Comparison of ENCODE assay signal across 26 mouse cellular contexts in genomic region chr5:107370040-107370439, GRCm38 (mm10). TPM values are rescaled to one million over a fixed set of nuclear protein-coding genes. Genes with fewer than 3 reads are reported as not detected.
DNase-seq lines count a peak whose midpoint lies in the region; ATAC-seq and TF ChIP-seq lines count a peak whose summit lies in the region.
"Had no signal": no experiment of that assay in that cellular context is flagged by ENCODE, and none has a peak within 500 bp of the region (broad histone marks: within the 10 kb centered on the region; RNA-seq: fewer than 3 reads in every experiment).

No protein-coding gene starts in this region.

- no peak overlapping the region for H3K4me3 ChIP-seq in hindbrain, embryonic 11.5 days (ENCODE audit: low read depth, low read length)
- H3K4me3 ChIP-seq in hindbrain, embryonic 16.5 days (ENCODE audit: low read length) = no peak overlapping the region
- H3K4me3 ChIP-seq in midbrain, postnatal 0 days (ENCODE audit: low read depth, low read length) = no peak overlapping the region
- H3K4me3 ChIP-seq in midbrain, embryonic 13.5 days (replicated peaks) = no peak overlapping the region
- H3K4me3 ChIP-seq in hindbrain, postnatal 0 days (ENCODE audit: low read length) = no peak overlapping the region
- H3K4me3 ChIP-seq: embryonic facial prominence, embryonic 12.5 days; heart, embryonic 13.5 days; intestine, embryonic 15.5 days; limb, embryonic 12.5 days; liver, embryonic 15.5 days had no signal

- no peak overlapping the region for H3K27ac ChIP-seq in hindbrain, embryonic 11.5 days (ENCODE audit: low read depth, low read length)
- H3K27ac ChIP-seq in hindbrain, embryonic 16.5 days (ENCODE audit: low read depth, low read length) = no peak overlapping the region
- no peak overlapping the region for H3K27ac ChIP-seq in midbrain, postnatal 0 days (ENCODE audit: low read depth, low read length)
- no peak overlapping the region for H3K27ac ChIP-seq in midbrain, embryonic 13.5 days
- H3K27ac ChIP-seq in hindbrain, postnatal 0 days = no peak overlapping the region
- H3K27ac ChIP-seq: embryonic facial prominence, embryonic 12.5 days; heart, embryonic 13.5 days; intestine, embryonic 15.5 days; kidney, postnatal 0 days; limb, embryonic 12.5 days; liver, embryonic 15.5 days had no signal

- peak; percentile 18 for DNase-seq in hindbrain, embryonic 11.5 days (ENCODE audit: low spot score)
- DNase-seq in midbrain, postnatal 0 days (ENCODE audit: low spot score) = peak; percentile 17
- DNase-seq in brain, adult 2 months (ENCODE audit: low read depth, low spot score) = peak; percentile 30
- DNase-seq in hindbrain, postnatal 0 days (ENCODE audit: low spot score) = peak; percentile 15
- no peak for DNase-seq in gastrocnemius, adult 8-10 months (ENCODE audit: low spot score in 2 of 2)
- DNase-seq: adrenal gland, adult 2 months; cerebellum, adult 11-12 months; cerebellum, adult 9-11 months; embryo, embryonic 11 days; forebrain, postnatal 0 days; gastrocnemius, postnatal 10 days; heart, postnatal 10 days; kidney, adult 2 months; lung, embryonic 14.5 days; lung, postnatal 14 days; thymus, postnatal 4 days had no signal

- no peaks in the 10 kb centered on the region for H3K27me3 ChIP-seq in hindbrain, embryonic 11.5 days (ENCODE audit: control insufficient read depth, insufficient read depth, low read length)
- no peaks in the 10 kb centered on the region for H3K27me3 ChIP-seq in hindbrain, embryonic 16.5 days (replicated peaks; ENCODE audit: control insufficient read depth, insufficient read depth, low read length)
- no peaks in the 10 kb centered on the region for H3K27me3 ChIP-seq in midbrain, postnatal 0 days (ENCODE audit: insufficient read depth, low read length)
- no peaks in the 10 kb centered on the region for H3K27me3 ChIP-seq in midbrain, embryonic 13.5 days
- H3K27me3 ChIP-seq in hindbrain, postnatal 0 days (ENCODE audit: insufficient read depth, low read length) = no peaks in the 10 kb centered on the region
- H3K27me3 ChIP-seq: embryonic facial prominence, embryonic 12.5 days; heart, embryonic 13.5 days; intestine, embryonic 15.5 days; limb, embryonic 12.5 days; liver, embryonic 15.5 days had no signal

- no peak for ATAC-seq in hindbrain, embryonic 11.5 days (ENCODE audit: low FRiP score)
- ATAC-seq in hindbrain, embryonic 16.5 days = no peak
- no peak for ATAC-seq in midbrain, postnatal 0 days (ENCODE audit: low FRiP score)
- ATAC-seq in midbrain, embryonic 13.5 days = no peak; the same call in 1 of the 2 replicates
- ATAC-seq in hindbrain, postnatal 0 days = no peak
- ATAC-seq: forebrain, postnatal 0 days; intestine, embryonic 15.5 days had no signal

- 73% methylated on average over 3 of the region's 3 CpGs for WGBS in hindbrain, embryonic 11.5 days
- WGBS in hindbrain, embryonic 16.5 days = 55% methylated on average over 3 of the region's 3 CpGs
- WGBS in midbrain, postnatal 0 days = 63% methylated on average over 3 of the region's 3 CpGs
- WGBS in midbrain, embryonic 13.5 days = 66% methylated on average over 3 of the region's 3 CpGs
- 58% methylated on average over 3 of the region's 3 CpGs for WGBS in hindbrain, postnatal 0 days

- no peak overlapping the region for H3K4me2 ChIP-seq in hindbrain, embryonic 11.5 days (replicated peaks; ENCODE audit: low read depth, low read length)
- H3K4me2 ChIP-seq in hindbrain, embryonic 16.5 days (ENCODE audit: low read length) = no peak overlapping the region
- no peak overlapping the region for H3K4me2 ChIP-seq in midbrain, postnatal 0 days (ENCODE audit: low read depth, low read length, poor library complexity, severe bottlenecking)
- no peak overlapping the region for H3K4me2 ChIP-seq in midbrain, embryonic 13.5 days (replicated peaks)
- no peak overlapping the region for H3K4me2 ChIP-seq in hindbrain, postnatal 0 days (ENCODE audit: low read depth, low read length)
- H3K4me2 ChIP-seq: embryonic facial prominence, embryonic 12.5 days; heart, embryonic 13.5 days; intestine, embryonic 15.5 days; limb, embryonic 12.5 days; liver, embryonic 15.5 days; lung, embryonic 14.5 days had no signal

- TF ChIP-seq CTCF in midbrain, postnatal 0 days (IDR thresholded peaks at IDR 0.05) = no peak
- no peak for TF ChIP-seq CTCF in hindbrain, postnatal 0 days (IDR thresholded peaks at IDR 0.05; ENCODE audit: low read depth)

- no peak overlapping the region for H3K9ac ChIP-seq in hindbrain, embryonic 11.5 days (ENCODE audit: low read depth, low read length)
- no peak overlapping the region for H3K9ac ChIP-seq in hindbrain, embryonic 16.5 days (ENCODE audit: low read depth, low read length)
- H3K9ac ChIP-seq in midbrain, postnatal 0 days (replicated peaks; ENCODE audit: low read length, poor library complexity, severe bottlenecking) = no peak overlapping the region
- H3K9ac ChIP-seq in midbrain, embryonic 13.5 days (replicated peaks) = no peak overlapping the region
- H3K9ac ChIP-seq in hindbrain, postnatal 0 days (replicated peaks; ENCODE audit: low read length) = no peak overlapping the region
- H3K9ac ChIP-seq: embryonic facial prominence, embryonic 12.5 days; forebrain, postnatal 0 days; heart, embryonic 13.5 days; intestine, embryonic 15.5 days; limb, embryonic 12.5 days; liver, embryonic 15.5 days; lung, embryonic 14.5 days had no signal

- no peaks in the 10 kb centered on the region for H3K9me3 ChIP-seq in hindbrain, embryonic 11.5 days (ENCODE audit: control insufficient read depth, low read length)
- no peaks in the 10 kb centered on the region for H3K9me3 ChIP-seq in hindbrain, embryonic 16.5 days (ENCODE audit: control insufficient read depth, low read length)
- H3K9me3 ChIP-seq in midbrain, postnatal 0 days (ENCODE audit: low read length) = no peaks in the 10 kb centered on the region
- no peaks in the 10 kb centered on the region for H3K9me3 ChIP-seq in midbrain, embryonic 13.5 days
- H3K9me3 ChIP-seq in hindbrain, postnatal 0 days (ENCODE audit: low read length) = no peaks in the 10 kb centered on the region
- H3K9me3 ChIP-seq: embryonic facial prominence, embryonic 12.5 days; heart, embryonic 13.5 days; intestine, embryonic 15.5 days; limb, embryonic 12.5 days; liver, embryonic 15.5 days had no signal

- H3K36me3 ChIP-seq in hindbrain, embryonic 11.5 days (ENCODE audit: control insufficient read depth, insufficient read depth, low read length) = no peaks in the 10 kb centered on the region
- H3K36me3 ChIP-seq in hindbrain, embryonic 16.5 days (ENCODE audit: control insufficient read depth, insufficient read depth, low read length) = 0 out of 2 replicates have a peak, but pooled peaks cover 2% of the 10 kb centered on the region
- peaks cover 10% of the 10 kb centered on the region; the same call in 1 of the 2 replicates for H3K36me3 ChIP-seq in midbrain, postnatal 0 days (ENCODE audit: insufficient read depth, low read length)
- peaks cover 16% of the 10 kb centered on the region; the same call in 1 of the 2 replicates for H3K36me3 ChIP-seq in midbrain, embryonic 13.5 days
- peaks cover 4% of the 10 kb centered on the region; the same call in 1 of the 2 replicates for H3K36me3 ChIP-seq in hindbrain, postnatal 0 days (ENCODE audit: insufficient read depth, low read length)
- H3K36me3 ChIP-seq: intestine, embryonic 15.5 days; liver, embryonic 15.5 days had no signal

- H3K4me1 ChIP-seq in hindbrain, embryonic 11.5 days (replicated peaks; ENCODE audit: control insufficient read depth, insufficient read depth, low read length) = no peaks in the 10 kb centered on the region
- no peaks in the 10 kb centered on the region for H3K4me1 ChIP-seq in hindbrain, embryonic 16.5 days (ENCODE audit: control insufficient read depth, insufficient read depth, low read depth, low read length)
- H3K4me1 ChIP-seq in midbrain, postnatal 0 days (ENCODE audit: insufficient read depth, low read length) = no peaks in the 10 kb centered on the region
- peaks cover 9% of the 10 kb centered on the region for H3K4me1 ChIP-seq in midbrain, embryonic 13.5 days (replicated peaks)
- H3K4me1 ChIP-seq in hindbrain, postnatal 0 days (ENCODE audit: insufficient read depth, low read length) = no peaks in the 10 kb centered on the region
- H3K4me1 ChIP-seq: embryonic facial prominence, embryonic 12.5 days; heart, embryonic 13.5 days; intestine, embryonic 15.5 days; limb, embryonic 12.5 days; liver, embryonic 15.5 days had no signal

RNA-seq across cellular contexts. Expression of gene Ephx4, which starts 32.5 kb away (rescaled TPM):
- 1.1 and 2.4 TPM in 2 replicates for polyA plus RNA-seq in hindbrain, embryonic 11.5 days (2014; fragmentation: Nextera tagmentation; extraction: Ambion mirVana)
- 3.0 and 3.1 TPM in 2 replicates for polyA plus RNA-seq in hindbrain, embryonic 16.5 days (2015; fragmentation: Nextera tagmentation; extraction: Ambion mirVana)
- 3.2 and 3.4 TPM in 2 replicates for total RNA-seq in midbrain, postnatal 0 days (2014; rRNA removed)
- polyA plus RNA-seq in midbrain, postnatal 0 days (2015; fragmentation: Nextera tagmentation; extraction: Ambion mirVana) = 3.6 and 3.8 TPM in 2 replicates
- polyA plus RNA-seq in midbrain, embryonic 13.5 days (2015; fragmentation: Nextera tagmentation; extraction: Ambion mirVana) = 0.77 and 1.1 TPM in 2 replicates
- total RNA-seq in hindbrain, postnatal 0 days (2014; rRNA removed) = 1.8 and 8.1 TPM in 2 replicates
- 5.5 and 5.9 TPM in 2 replicates for polyA plus RNA-seq in hindbrain, postnatal 0 days (2015; fragmentation: Nextera tagmentation; extraction: Ambion mirVana)
- total RNA-seq in gastrocnemius, adult 8-10 months (2022) = 1 to 10 TPM in 1 of 4 experiments, under 1 TPM in 3; 0.46 to 2.4 (median 0.65) TPM
- total RNA-seq: hematopoietic stem cell, adult 5-6 weeks had no signal
- polyA plus RNA-seq: liver, adult 2 months had no signal

RNA-seq across cellular contexts. Expression of gene Brdt, which starts 39.1 kb away (rescaled TPM):
- 1.2 and 2.1 TPM in 2 replicates for polyA plus RNA-seq in hindbrain, embryonic 11.5 days (2014; fragmentation: Nextera tagmentation; extraction: Ambion mirVana)
- 4.2 TPM in 2 replicates for polyA plus RNA-seq in hindbrain, embryonic 16.5 days (2015; fragmentation: Nextera tagmentation; extraction: Ambion mirVana)
- total RNA-seq in midbrain, postnatal 0 days (2014; rRNA removed) = 3.4 and 3.9 TPM in 2 replicates
- 4.0 and 4.4 TPM in 2 replicates for polyA plus RNA-seq in midbrain, postnatal 0 days (2015; fragmentation: Nextera tagmentation; extraction: Ambion mirVana)
- polyA plus RNA-seq in midbrain, embryonic 13.5 days (2015; fragmentation: Nextera tagmentation; extraction: Ambion mirVana) = 1.5 and 1.7 TPM in 2 replicates
- total RNA-seq in hindbrain, postnatal 0 days (2014; rRNA removed) = 4.8 and 5.1 TPM in 2 replicates
- 3.8 and 4.7 TPM in 2 replicates for polyA plus RNA-seq in hindbrain, postnatal 0 days (2015; fragmentation: Nextera tagmentation; extraction: Ambion mirVana)
- 1 to 10 TPM; 1.7 to 2.2 (median 2.0) TPM for total RNA-seq in gastrocnemius, adult 8-10 months (2022)

Comparison
In these comparisons a context has a peak if more than half of its experiments do, and no peak if none do; other contexts are left out.
1. DNase-seq: peak in hindbrain, embryonic 11.5 days (single experiment), midbrain, postnatal 0 days (single experiment), brain, adult 2 months (single experiment) and hindbrain, postnatal 0 days (single experiment); none in gastrocnemius, adult 8-10 months (0 of 2).